Mouse (Mus musculus) adrenal gland (tissue): ENCODE measurements at regions not wholly inside any gene's neighbourhood (a gene's known extent, or its start where the extent isn't known, plus 50 kb on each side); places are given as distances from the start of the nearest gene placed in this dataset.

Source experiments
- intact Hi-C: fragments of 180-260 bp; cut with DNase I; formaldehyde crosslinking; loops from one replicate; pipeline ENCODE4 v1.15.1; 2025

GRCm38 (mm10) chr13:44174236-44174635, 389.7 kb downstream of the Cd83 start:
- intact Hi-C loops, result no loop called here

GRCm38 (mm10) chr13:44175300-44176036, 390.9 kb downstream of the Cd83 start:
- intact Hi-C loops, result no loop called here

GRCm38 (mm10) chr13:44176121-44176520, 391.5 kb downstream of the Cd83 start:
- intact Hi-C loops, result no loop called here

DNA sequence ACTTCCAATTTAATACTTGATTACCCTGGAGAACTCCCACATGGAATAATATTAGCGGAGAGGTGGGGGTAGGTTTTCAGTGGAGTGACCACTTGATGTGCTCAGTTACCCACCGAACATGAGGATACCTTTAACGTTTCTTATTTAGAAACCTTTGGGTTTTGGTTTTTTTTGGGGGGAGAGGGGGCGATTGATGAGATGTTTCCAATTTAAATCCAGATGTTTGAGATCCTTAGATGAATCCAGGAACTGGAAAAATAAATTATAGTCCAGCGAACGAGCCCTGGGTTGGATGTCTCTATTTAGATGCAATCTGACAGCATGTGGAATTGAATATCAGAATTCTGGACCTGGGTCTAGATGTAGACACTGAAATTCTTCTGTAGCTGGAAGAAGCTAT, 393.4 kb downstream of the Cd83 start:
- intact Hi-C loops, result no loop called here

DNA sequence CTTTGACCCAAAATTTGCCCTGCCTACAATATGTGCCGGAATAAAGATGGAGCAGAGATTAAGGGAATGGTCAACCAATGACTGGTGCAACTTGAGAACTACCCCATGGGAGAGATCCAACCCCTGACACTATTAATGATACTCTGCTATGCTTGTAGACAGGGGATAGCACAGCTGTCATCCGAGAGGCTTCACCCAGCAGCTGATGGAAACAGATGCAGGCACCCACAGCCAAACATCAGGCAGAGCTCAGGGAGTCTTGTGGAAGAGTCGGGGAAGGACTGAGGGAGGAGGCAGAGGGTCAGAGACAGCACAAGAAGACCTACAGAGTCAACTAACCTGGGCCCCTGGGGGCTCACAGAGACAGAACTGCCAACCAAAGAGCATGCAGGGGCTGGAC, 395.8 kb downstream of the Cd83 start:
- intact Hi-C loops, result no loop called here

DNA sequence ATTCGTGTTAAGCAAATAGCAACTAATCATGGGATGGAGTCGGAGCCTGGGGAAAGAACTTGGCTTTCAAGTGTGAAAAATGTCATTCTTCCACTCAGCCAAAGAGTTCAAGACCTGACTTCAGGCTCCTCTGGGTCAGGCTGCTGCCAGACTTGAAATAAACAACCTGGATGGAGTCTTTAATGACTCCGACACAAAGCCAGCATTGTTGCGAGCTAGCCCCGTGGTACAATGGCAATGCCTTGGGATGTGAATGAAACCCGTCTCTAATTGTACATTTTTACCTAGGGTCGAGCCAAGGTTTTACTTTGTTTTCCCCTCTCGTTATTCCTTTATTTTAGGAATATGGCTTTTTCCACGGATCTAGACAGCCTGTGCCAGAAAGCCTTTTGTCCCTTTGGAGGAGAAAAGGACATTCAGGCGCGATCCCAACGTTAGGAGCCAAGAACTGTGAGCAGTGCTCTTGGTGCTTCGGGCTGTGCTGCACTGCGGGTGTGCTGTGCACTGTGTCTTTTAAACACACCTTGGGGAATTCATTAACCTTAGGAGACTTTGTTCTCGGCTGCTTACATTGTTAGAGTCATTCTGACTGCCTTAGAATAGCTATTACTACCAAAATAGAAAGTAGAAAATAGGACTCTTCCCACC, 398.1 kb downstream of the Cd83 start:
- intact Hi-C loops, result no loop called here

GRCm38 (mm10) chr13:44195365-44195764, 410.8 kb downstream of the Cd83 start:
- intact Hi-C loops, result no loop called here

- intact Hi-C loops, result no loop called here
Observed at GRCm38 (mm10) chr13:44206042-44206441, 421.5 kb downstream of the Cd83 start.

GRCm38 (mm10) chr13:44206448-44206847, 421.9 kb downstream of the Cd83 start:
- intact Hi-C loops, result no loop called here

- intact Hi-C loops, result no loop called here
Observed at GRCm38 (mm10) chr13:44207400-44208005, 422.9 kb downstream of the Cd83 start.

- intact Hi-C loops, result no loop called here
Observed at GRCm38 (mm10) chr13:44209036-44209435, 424.5 kb downstream of the Cd83 start.

GRCm38 (mm10) chr13:44210123-44210522, 425.5 kb downstream of the Cd83 start:
- intact Hi-C loops, result no loop called here

GRCm38 (mm10) chr13:44212356-44212755, 427.8 kb downstream of the Cd83 start:
- intact Hi-C loops, result no loop called here

GRCm38 (mm10) chr13:44212936-44213335, 428.4 kb downstream of the Cd83 start:
- intact Hi-C loops, result no loop called here

DNA sequence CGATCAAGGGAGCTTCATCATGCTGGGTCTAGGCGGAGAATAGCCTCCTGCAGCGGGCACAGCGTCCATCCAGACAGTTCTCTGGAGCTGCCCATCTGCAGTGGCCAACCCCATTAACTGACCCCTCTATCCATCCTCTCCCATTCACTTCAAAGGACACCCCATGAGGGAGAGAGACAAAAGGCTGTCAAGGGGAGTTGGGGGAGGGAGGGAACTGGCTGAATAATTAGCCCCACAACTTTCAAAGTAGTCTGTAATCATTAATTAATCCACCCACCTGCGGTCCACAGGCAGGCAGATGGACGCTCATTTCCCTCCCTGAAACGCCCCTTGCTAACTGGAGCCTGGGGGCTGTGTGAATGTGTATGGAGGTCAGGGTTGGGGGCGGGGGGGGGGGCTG, 433.7 kb downstream of the Cd83 start:
- intact Hi-C loops, result no loop called here

DNA sequence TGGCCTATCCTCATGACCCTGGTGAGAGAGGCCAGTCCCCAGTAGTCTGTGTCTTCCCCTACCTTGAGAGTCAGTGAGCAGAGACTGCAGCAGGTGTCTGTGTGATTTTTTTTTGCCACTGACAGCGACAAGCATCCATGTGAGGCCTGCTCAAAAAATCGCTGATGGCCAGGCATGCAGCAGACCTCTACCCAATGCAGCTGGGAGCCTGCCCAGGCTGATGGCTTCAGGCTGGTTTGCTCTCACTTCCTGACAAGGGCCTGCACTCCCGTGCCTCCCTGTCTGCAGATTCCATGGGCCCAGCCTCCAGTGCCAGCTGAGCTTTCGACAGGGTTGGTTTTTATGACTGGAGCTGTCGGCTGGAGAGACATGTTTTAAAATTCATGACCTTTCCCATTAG, 437.1 kb downstream of the Cd83 start:
- intact Hi-C loops, result no loop called here

DNA sequence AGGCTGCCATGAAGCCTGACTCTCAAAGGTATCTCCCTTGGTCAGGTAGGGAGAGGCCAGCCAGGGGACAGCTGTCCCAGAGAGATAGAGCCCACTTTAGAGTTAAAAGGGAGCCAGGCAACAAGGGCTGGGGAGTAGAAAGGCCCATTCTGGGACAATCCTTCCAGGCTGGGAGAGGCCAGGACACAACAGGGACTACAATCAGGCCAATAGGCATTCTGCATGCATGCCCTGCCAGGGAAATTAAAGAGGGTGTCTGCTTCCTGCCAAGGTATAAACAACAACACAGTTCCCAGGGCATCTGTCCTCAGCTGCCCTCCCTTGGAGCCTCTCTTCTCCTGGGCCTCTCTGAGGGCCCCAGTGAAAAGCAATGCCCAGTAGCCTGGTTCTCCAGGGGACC, 437.8 kb downstream of the Cd83 start:
- intact Hi-C loops, result no loop called here

DNA sequence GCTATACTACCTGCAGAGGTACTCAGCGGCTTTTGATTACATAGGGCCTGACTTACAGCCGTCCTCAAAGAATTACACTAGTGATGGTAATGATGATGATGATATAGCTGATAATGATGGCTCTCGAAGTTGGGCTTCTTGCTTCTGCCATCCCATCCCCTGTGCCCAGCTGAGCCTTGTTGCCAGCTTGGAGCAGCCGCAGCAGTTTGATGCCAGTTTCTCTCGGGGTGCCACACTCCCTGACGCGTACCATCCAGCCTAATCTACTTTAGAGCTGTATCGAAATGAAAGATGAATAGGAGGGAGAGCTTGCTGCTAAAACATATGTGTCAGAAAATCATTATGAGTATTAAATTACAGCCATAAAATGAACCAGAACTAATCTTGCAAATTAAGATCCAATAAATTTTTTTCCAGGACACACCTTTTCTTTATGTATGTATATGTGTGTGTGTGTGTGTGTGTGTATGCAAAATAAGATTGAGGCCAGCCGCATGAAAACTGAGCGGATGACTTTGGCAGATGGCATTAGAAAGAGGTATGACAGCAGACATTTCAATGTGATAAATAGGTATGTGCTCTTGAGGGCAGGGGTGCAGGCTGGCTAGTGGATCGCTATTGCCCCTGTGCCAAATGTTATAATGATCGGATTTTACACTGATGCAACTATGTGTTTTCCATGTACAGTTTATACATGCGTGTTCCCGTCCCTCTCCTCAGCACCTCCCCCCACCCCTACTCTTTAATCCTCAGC, 443.3 kb downstream of the Cd83 start:
- intact Hi-C loops, result no loop called here

GRCm38 (mm10) chr13:44228540-44229135, 444.1 kb downstream of the Cd83 start:
- intact Hi-C loops, result no loop called here

DNA sequence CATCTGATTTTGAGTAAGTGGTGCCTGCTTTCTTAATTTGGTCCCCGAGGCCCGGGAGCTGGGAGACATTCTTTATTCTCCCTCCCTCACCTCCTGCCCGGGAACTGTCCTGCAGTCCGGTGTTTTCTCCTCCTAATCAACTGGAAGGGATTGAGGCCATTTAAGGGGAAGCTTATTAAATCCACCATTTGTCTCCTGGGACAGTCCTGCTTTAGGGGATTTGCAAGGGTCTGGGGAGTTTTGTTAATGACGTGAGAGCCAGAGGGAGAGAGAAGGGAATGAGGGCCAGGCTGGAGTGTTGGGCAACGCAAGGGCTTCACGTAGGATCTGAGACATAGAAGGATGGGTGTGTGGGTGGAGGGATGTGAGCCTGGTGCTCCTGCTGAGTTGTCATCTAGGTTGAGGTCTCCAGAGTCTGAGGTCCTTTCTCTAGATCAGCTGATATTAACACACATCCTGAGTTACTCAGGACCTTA, 444.6 kb downstream of the Cd83 start:
- intact Hi-C loops, result no loop called here

GRCm38 (mm10) chr13:44231403-44231802, 446.8 kb downstream of the Cd83 start:
- intact Hi-C loops, result no loop called here
